Mouse (Mus musculus) cerebellum, postnatal 14 days (tissue): ENCODE results near the gene Lhx2.

Experiments
- DNase-seq, 2 experiments: peaks; one replicate each; pipeline ENCODE4 v3.0.0; 2021; ENCODE audit warnings: mixed read lengths in 2 of 2

Gene Lhx2

DNA sequence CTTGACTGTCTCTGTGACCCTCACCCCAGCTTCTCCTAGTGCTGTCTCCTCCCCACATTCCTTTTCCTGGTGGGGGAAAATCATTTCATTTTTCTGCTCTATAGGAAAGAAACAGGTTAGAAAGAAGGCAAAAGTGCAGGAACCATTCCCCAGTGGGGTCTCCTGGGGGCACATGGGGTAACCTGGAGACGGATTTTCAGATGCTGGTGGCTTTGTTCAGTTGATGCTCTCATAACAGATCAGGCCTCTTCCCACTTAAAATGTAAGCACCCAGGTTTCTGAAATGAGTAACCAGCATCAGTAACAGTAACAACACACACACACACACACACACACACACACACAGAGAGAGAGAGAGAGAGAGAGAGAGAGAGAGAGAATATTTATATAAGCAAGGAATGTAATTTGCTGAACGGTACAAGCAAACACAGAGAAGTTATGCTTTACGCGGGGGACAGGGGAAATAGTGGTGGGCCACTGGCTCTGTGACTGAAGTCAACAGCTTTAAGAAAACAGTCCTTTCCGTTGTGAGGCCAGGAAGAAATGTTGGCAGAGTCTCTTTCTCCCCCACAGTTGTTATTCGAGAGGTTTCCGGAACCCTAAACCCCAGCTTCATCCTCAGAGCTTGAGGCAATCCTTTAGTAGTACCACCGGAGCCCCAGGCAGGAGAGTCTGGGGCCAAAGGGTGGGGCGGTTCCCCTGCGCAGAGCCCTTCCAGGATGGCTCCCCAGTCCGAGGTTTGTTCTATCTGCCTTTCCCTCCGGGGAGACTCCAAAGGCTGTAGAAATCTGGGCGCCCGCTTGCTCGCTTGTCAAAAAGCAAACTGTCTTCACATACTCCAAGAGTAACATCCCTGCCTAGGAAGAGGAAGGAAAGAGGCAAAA is 8.0 kb downstream of the Lhx2 start:
- peak in 1 of 2 experiments; percentile 37 for DNase-seq

DNA sequence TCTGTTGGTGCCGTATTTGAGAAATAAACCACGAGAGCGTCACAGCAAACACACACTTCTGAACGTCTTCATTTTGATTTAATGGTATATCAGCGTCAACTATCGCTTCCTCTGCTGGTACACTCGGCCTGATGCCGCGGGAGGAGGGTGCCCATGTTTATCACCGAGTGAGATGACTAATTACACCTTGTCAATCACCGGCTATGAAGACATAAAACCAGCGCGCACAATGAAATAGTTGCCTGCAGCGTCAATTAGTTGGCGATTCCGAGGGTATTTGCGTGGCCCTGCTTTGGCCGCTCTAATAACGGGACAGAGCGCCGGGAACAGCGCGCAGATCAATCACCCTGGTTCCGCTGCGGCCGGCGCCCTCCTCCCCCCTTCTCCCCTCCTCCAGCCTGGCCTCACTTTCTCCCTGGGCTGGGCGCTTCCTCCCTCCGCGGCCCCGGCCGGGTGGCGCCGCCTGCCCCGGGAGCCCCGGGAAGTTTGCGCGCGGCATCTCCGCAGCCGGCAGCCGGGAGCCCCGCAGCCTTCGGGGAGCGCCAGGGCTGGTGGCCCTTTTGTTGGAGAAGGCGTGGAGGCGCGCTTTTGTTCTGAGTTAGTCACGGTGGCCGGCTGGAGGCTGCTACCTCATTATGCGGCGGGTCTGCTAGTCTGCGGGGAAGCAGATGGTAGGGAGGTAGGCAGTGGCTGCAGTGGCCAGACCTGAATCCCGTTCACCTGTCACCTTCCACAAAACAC is 8.9 kb downstream of the Lhx2 start:
- no peak for DNase-seq

DNA sequence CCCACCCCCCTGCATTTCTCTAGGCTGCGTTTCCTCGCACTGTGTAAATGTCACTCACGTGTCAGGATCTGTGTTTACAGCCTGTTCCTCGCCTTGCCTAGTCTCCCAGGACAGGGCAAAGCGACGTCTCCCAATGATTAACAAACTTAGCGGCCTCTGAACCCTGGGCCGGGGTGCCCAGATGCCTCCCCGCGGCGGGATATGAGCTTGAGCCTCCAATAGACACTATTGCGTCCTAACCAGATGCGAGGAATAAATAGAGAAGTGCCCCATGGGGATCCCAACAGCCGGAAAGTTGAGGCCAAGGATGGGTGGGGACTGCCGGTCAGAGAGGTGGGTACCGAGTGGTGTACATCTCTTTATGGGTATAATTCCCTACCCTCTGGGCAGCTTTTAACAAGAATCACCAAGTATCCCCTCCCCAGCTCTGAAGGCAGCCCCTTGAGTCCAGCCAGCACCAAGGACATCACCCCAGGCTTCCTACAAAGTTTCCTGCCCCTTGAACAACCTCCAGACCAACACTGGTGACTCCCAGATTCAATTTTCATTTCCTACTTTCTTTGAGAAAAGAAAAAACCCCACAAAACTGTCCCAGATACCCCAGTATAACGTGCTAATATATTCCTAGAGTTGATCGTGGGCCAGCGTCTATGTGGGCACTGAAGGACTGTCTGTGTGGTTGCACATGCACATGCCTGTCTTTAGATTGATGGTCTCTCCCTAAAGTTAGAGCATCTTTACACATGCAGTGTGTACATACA is 9.8 kb downstream of the Lhx2 start:
- DNase-seq, result no peak

DNA sequence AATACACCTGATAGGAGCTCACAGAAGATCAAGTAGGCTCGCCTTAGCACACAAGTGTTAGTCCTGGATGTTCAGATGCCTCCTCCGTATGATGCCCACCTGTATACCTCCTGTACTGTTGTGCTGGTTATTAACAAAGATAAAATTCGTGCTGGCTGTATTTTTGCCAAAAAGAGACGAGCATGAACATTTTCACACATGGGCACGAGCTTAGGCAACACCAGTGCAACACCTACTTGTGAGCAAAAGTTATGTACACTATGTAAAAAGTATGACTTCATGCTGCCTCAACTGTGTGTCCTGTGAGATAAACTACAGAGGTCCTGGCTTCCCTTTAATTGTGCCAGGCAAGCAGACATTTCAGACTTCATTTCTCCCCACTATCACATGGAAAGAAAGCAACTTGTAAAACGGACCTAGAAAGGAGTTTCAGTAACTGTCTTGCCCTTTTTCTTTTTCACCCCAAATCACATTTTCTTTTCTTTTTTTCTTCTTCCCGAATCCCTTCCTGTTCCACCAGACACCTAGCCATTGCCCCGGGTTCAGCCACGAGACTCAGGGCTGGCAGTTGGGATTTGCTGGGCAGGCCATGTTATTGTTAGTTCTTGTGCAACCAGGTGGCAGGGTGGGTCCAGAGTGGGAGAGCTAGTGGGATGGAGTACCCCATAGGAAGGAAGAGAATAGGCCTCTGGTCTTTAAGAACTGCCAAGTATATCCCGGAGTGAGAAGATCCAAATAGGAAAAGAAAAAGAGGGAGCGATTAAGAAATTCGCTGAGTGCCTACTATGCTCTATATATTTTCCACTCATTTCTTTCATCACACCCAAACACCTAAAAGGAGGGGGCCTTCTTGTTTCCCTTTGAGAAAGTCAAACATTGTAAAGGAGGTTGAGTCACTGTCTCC is 10.6 kb downstream of the Lhx2 start:
- DNase-seq, result no peak

DNA sequence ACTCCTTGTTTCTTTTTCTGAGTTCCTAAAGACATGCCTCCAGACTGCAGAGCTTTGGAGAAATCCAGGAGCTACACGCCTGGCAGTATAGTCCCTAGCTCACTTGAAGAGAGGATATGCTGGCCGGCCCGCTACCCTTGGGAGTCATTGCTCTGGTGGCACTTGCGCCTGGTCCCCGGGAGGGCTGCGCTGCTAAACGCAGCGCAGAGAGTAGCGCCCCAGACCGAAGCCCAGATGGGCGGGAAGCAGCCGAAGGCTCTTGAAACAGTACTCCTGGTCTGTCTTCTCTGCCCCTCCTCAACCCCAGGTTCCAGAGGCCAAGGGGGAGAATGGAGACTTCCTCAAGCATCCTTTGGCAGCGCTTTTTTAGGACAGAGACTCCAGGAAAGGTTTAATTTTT is 11.3 kb downstream of the Lhx2 start:
- no peak for DNase-seq

DNA sequence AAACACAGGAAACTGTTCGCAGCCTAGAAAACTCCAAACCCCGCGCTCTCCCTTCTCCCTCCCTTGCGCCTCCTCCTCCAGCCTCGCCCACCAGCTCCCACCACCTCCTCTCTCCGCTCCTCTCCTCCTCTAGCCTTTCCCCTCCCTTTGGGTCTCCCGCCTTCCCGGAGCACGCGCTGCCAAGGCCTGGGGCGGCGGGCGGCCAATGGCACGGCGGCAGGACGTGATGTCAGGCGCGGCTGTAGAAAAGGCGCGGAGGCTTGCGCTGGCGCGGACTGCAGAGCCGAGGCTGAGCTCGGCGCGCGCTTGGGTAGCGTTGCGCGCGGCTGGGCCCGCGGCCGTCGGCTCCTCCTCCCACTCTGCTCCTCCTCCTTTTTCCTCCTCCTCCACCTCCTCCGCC is 11.7 kb downstream of the Lhx2 start:
- peak; percentile 74 to 76 for DNase-seq

DNA sequence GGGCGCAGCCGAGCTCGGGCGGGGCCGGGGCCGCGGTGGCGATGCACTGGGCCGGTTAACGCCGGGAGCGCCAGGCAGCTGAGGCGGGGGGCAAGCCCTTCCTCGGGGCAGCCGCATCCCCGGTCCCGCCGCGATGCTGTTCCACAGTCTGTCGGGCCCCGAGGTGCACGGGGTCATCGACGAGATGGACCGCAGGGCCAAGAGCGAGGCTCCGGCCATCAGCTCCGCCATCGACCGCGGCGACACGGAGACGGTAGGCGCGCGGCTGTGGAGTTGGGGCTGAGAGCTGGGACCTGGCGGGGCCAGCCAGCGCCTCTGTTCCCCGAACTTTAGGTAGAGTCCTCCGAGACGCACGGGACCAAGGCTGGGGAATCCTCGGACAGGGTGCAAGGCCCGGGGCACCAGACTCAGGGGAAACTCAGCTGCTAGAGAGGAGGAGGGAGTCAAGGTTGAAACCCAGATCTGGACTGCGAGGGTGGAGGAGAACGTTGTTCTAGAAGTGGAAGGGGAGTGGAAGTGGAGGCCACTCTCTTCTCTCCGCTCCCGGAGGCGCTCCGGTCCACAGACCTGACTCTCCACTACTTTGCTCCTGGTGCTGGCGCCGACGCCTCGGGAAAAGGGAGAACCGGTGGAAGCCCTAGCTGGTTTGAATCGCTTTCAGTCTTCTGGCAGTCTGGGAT is 12.7 kb downstream of the Lhx2 start:
- DNase-seq, result no peak

DNA sequence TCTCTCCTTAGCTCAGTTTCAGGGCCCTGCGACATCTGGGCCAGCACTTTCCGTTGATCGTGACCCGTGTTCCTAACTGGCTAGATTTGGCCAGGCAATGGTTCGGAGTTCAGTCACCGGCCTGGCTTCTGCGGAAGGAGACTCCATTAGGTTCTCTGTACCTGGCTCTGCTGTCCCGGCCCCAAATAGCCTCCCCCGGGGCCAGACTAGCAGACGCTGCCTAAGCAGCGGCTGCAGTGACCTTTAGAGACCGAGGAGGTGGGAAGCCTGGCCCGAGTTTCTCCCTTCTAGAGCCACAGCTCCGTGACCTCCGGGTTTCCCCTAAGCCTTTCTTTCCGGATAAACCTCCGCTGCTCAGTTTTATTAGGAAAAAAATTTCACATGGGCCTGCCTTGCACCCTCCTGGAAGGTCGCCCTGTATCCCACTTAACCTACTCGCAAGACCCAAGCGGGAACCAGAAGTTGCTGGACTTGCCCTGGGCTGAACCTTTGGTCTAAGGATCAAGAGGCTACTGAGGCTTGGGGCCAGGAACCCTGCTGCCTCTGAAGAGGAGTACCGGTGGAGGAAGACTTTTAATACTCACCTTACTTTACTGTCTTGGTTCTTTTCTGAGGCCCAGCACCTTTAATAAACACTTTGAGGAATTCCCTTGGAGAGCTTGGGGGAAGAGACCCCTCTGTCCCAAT is 13.4 kb downstream of the Lhx2 start:
- DNase-seq, result no peak

DNA sequence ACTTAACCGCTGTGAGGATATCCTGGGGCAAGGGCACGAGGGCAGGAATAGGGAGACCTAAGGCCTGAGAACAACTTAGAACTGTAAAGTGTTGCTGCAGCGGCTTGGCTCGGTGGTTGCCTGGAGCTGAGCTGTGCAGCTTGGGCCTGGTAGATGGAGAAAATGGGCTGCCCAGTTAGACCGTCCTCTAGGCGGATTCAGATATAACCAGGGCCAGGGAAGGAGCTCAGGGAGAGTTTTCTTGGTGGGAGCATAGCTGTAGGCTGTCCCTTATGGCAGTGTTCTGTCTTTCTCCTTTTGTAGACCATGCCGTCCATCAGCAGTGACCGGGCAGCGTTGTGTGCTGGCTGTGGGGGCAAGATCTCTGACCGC is 13.9 kb downstream of the Lhx2 start:
- no peak for DNase-seq

DNA sequence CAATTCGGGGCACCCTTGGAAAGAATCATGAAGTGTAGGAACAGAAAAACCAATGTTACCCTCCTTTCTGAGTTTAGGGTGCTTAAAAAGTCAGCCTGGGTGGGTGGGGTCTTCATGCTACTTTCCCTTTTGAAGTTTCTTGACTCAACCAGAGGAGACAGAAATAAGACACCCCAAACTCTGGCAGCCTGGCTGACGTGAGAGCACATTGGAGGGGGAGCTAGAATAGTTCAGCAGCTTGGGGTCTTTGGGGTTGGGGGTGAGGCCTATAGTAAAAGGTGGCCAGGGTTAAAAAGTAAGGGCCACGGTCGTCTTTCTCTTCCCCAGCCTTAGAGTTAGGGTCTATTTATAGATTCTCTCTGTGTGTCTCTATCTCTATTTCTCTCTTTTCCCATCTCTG is 14.6 kb downstream of the Lhx2 start:
- no peak for DNase-seq

DNA sequence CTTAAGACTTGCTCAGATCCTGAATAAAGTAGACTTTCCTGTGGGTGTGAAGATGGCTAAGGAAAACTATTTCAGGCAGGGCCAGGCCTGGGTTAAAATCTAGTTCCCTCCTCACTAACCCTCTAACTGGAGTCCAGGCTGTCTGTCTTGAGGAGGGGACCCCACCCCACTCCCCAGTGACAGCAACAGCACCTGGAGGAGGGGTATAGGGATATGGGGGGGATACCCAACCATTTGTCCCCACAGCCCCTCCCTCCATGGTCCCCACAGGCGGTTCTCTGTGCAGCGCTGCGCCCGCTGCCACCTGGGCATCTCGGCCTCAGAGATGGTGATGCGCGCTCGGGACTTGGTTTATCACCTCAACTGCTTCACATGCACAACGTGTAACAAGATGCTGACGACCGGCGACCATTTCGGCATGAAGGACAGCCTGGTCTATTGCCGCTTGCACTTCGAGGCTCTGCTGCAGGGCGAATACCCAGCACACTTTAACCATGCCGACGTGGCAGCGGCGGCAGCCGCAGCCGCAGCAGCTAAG is 15.2 kb downstream of the Lhx2 start:
- DNase-seq, result no peak

DNA sequence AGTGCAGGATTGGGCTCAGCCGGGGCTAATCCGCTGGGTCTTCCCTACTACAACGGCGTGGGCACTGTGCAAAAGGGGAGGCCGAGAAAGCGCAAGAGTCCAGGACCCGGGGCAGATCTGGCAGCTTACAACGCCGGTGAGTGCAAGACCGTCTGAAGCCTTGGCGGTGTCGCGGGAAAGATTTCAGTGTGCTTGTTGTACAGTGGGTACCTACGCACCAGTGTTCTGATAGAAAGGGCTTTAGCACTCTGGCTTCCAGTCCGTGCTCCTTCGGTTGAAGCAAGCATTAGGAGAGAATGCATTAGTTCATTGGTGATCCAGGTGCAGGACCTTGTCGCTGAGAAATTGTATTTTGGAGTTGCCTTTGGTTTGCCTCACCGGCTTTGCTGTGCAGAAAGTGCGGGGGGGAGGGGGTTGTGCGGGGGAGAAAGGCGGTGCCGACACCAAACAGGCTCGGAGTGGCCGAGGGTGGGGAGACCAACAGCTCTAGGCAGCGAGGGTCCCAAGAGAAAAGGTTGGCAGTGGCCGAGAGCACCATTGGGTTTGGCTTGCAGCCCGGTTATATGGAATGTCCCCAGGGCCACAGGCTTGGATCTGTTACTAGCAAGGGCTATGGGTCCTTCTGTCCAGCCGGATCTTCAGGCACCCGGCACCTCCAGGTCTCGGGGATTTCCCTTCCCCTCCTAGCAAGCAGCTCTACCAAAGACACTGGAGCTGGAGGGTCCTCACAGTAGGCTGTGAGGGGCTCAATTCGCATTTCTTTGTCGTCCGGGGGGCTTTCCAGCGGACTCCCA is 15.8 kb downstream of the Lhx2 start:
- no peak for DNase-seq

DNA sequence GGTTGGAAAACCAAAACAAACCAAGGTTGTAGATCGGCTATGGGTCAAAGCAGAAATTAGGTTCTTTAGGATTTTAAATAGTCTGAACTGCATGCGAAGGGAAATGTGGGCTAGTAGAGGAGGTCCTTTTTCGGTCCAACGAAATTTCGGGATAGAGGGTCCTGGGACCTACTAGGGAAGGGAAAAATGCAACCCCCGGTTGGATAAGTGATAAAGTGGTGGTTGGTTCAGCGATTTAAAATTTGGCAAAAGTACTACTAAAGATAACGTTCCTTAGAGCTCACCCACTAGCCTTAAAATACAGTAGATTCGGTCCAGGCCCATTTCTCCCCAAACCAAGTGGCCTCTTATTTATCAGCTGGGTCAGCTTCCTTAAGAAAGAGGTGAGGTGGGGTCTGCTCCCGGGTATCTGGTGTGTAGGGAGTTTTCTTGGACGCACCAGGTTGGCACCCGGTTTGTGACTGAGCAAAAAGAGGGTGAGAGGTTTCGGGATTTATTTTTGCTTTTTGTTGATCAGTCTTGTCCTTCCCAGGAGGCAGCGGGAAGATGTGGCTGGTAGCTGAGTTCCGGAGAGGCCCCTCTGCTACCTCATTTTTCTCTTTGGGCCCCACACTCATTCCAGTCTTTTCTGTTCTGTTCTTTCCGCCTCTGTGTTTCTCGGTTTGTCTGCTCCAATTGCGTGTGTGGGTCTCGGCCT is 16.8 kb downstream of the Lhx2 start:
- peak; percentile 58 to 65 for DNase-seq

DNA sequence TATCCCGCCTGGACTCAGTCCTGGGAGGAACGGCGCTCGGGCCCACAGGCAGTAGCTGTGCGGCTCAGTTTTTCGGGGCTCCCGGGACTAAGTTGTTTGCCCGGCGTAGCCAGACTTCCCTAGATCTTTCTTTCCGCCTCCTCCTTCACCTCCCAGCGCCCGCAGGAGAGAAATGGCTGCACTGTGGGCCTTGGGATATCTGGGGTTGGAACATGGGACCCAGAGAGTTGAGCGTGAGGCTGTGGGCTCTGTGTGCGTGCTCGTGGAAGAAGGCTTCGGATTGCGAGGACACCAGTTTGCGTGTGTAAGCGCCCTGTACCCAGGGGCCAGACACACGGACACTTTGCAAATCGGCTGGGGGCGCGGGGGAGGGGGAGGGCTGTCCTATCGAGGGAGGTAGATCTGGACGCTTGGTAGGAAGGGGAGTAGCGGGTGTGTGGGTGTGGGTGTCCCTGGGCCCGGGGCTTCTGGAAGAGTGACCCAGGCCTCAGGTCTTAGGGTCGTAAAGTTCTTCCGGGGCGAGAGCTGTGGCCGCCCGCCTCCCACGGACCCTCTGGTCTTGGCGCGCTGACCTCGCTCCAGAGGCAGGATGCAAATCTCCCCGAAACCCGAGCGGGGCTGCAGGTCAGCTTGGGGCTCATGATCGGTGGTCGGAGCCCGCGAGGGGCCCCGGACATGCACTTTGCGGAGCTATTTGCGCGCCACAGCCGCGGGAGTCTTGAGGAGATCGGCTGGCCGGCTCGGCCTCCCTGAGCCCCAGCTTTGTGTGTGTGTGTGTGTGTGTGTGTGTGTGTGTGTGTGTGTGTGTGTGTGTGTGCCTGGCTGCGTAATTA is 17.6 kb downstream of the Lhx2 start:
- no peak for DNase-seq

DNA sequence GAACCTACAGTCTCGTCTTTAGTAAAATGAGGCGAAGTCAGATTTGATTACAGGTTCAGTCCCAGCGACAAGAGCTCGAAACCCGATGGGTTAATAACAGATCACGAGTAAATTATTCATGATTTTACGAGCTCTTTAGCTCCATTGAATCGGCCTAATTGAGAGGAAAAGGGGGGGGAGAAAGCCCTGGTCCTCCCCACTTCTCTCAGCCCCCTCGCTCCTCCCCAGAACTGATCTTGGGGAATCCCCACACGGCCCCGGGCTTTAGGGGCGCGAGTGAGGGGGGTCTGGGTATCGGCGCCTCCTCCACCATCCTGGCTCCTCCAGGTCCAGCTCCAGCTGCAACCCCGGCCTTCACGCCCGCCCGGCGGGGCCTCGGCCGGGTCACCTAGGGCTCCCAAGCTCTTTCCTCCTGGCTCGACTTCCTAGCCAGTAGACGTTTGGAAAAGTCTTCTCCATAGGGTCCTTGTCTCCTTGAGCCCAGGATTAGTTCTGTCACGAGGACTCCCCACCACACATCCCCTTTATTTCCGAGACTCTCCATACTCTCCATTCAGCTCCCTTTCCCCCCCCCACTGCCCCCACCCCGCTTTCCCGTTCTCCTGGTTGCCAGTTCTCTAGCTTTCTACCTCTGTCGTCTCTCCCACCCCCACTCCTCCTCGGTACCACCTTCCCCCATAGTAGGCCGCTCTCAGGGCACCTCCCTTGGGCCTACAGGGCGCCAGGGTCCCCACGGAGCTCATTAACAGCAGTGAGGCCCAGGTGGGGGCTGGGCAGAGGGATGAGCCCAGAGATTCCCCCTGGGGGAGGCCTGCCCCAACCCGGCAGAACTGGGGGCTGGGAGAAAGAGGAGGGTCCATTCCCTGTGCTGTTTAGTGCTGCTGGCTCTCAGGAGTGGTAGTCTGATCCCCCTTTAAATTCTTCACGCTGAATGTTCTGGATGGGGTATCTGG is 18.5 kb downstream of the Lhx2 start:
- no peak for DNase-seq

DNA sequence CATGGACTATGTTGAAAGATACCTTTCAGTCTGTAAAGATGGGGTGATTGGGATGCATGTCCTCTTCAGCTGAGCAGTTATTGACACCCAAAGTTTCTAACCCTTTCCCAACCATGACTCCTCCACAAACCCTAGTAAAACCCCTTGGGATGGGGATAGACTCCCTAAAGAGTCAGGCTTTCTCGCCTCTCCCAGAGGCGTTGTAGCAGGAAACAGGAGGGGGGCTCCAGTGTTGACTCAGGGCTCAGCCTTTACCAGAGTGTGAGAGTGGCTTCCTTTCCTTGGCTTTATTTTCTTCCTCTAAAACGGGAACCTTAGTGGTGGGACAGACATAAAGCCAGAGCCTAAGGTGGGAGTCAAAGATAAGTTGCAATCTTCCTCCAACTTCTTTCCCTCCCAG is 19.5 kb downstream of the Lhx2 start:
- DNase-seq, result no peak

DNA sequence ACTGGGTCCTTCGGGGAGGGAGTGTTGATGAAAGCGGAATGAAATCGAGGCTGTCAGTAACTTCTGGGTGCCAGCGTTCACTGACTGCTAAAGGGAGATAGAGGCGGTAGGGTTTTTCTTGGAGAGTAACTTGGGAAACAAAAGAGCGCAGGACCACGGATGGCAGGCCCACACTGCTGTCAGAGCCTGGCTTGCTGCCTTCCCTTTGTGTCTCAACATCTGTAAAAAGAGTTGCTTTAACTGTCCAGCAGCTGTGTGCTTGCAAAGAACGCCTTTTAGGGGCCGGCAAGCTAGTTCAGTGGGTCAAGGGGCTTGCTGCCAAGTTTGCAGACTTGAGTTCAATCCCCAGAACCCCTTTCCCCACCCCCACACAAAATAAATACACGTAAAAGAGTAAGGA is 20.1 kb downstream of the Lhx2 start:
- DNase-seq, result no peak
